Mouse (Mus musculus): Measurements from ENCODE around the gene Aamdc. TPM values are rescaled to one million over a fixed set of nuclear protein-coding genes. Genes with fewer than 3 reads are reported as not detected.

The Aamdc gene
- total RNA-seq (2015; ENCODE audit: low replicate concordance) (5.2 and 6.1 TPM in 2 replicates), total RNA-seq (2017; ENCODE audit: low replicate concordance) (1.0 and 1.7 TPM in 2 replicates)

GRCm38 (mm10) chr7:97579067-97579975 is at the start of gene Aamdc, which contains the start of gene Rsf1:
Gene Aamdc (minus strand): TSS chr7:97579497.
Gene Rsf1 (plus strand): TSS chr7:97579889.
- ATAC-seq (replicated peaks; ENCODE audit: low FRiP score, poor library complexity, severe bottlenecking) = peak; percentile 92

- no peak for ATAC-seq (replicated peaks; ENCODE audit: low FRiP score, poor library complexity, severe bottlenecking)
Measured at GRCm38 (mm10) chr7:97623402-97623801, 44.1 kb upstream of the Aamdc start.

GRCm38 (mm10) chr7:97622676-97623075 is 43.4 kb upstream of the Aamdc start:
- ATAC-seq (replicated peaks; ENCODE audit: low FRiP score, poor library complexity, severe bottlenecking) = no peak

GRCm38 (mm10) chr7:97621346-97621745 is 42.0 kb upstream of the Aamdc start:
- ATAC-seq (replicated peaks; ENCODE audit: low FRiP score, poor library complexity, severe bottlenecking) = no peak

- ATAC-seq (replicated peaks; ENCODE audit: low FRiP score, poor library complexity, severe bottlenecking) = no peak
Measured at GRCm38 (mm10) chr7:97598548-97598947, 19.3 kb upstream of the Aamdc start.

- no peak for ATAC-seq (replicated peaks; ENCODE audit: low FRiP score, poor library complexity, severe bottlenecking)
Measured at GRCm38 (mm10) chr7:97593535-97593934, 14.2 kb upstream of the Aamdc start.

- ATAC-seq (replicated peaks; ENCODE audit: low FRiP score, poor library complexity, severe bottlenecking) = no peak
Measured at GRCm38 (mm10) chr7:97592396-97592795, 13.1 kb upstream of the Aamdc start.

GRCm38 (mm10) chr7:97591336-97591735 is 12.0 kb upstream of the Aamdc start:
- ATAC-seq (replicated peaks; ENCODE audit: low FRiP score, poor library complexity, severe bottlenecking) = no peak

GRCm38 (mm10) chr7:97590488-97590887 is 11.2 kb upstream of the Aamdc start:
- ATAC-seq (replicated peaks; ENCODE audit: low FRiP score, poor library complexity, severe bottlenecking) = no peak

GRCm38 (mm10) chr7:97588506-97588905 is 9.2 kb upstream of the Aamdc start:
- no peak for ATAC-seq (replicated peaks; ENCODE audit: low FRiP score, poor library complexity, severe bottlenecking)

- ATAC-seq (replicated peaks; ENCODE audit: low FRiP score, poor library complexity, severe bottlenecking) = peak; percentile 62
Measured at GRCm38 (mm10) chr7:97580843-97581214, 1.5 kb upstream of the Aamdc start.

- ATAC-seq (replicated peaks; ENCODE audit: low FRiP score, poor library complexity, severe bottlenecking) = peak; percentile 24
Measured at GRCm38 (mm10) chr7:97579976-97580842, 912 bp upstream of the Aamdc start.

- ATAC-seq (replicated peaks; ENCODE audit: low FRiP score, poor library complexity, severe bottlenecking) = no peak
Measured at GRCm38 (mm10) chr7:97578361-97579066, 783 bp downstream of the Aamdc start.

- ATAC-seq (replicated peaks; ENCODE audit: low FRiP score, poor library complexity, severe bottlenecking) = no peak
Measured at GRCm38 (mm10) chr7:97570389-97570788, 8.9 kb downstream of the Aamdc start.

- ATAC-seq (replicated peaks; ENCODE audit: low FRiP score, poor library complexity, severe bottlenecking) = no peak
Measured at GRCm38 (mm10) chr7:97569372-97569771, 9.9 kb downstream of the Aamdc start.

GRCm38 (mm10) chr7:97563576-97563975 is 15.7 kb downstream of the Aamdc start:
- ATAC-seq (replicated peaks; ENCODE audit: low FRiP score, poor library complexity, severe bottlenecking) = no peak

GRCm38 (mm10) chr7:97550673-97551072 is 28.6 kb downstream of the Aamdc start:
- ATAC-seq (replicated peaks; ENCODE audit: low FRiP score, poor library complexity, severe bottlenecking) = no peak

- no peak for ATAC-seq (replicated peaks; ENCODE audit: low FRiP score, poor library complexity, severe bottlenecking)
Measured at GRCm38 (mm10) chr7:97549301-97549700, 30.0 kb downstream of the Aamdc start.

- no peak for ATAC-seq (replicated peaks; ENCODE audit: low FRiP score, poor library complexity, severe bottlenecking)
Measured at GRCm38 (mm10) chr7:97546462-97546861, 32.8 kb downstream of the Aamdc start.

- ATAC-seq (replicated peaks; ENCODE audit: low FRiP score, poor library complexity, severe bottlenecking) = no peak
Measured at GRCm38 (mm10) chr7:97536571-97536970, 42.7 kb downstream of the Aamdc start.
